Mouse (Mus musculus): ENCODE results near the gene Gm13272. TPM values are rescaled to one million over a fixed set of nuclear protein-coding genes. Genes with fewer than 3 reads are reported as not detected.

Gm13272 gene
- polyA plus RNA-seq, 1 experiment: not detected

Other genes with a start within 250 kb of the Gm13272 start
- gene Ifna15, start 221.6 kb upstream of the Gm13272 start, polyA plus RNA-seq (2012; rRNA removed): not detected in 2 replicates
- not detected in 2 replicates for gene Ifna14, start 208.1 kb upstream of the Gm13272 start, polyA plus RNA-seq (2012; rRNA removed)
- gene Ifna9, start 187.5 kb upstream of the Gm13272 start, polyA plus RNA-seq (2012; rRNA removed): not detected in 2 replicates
- not detected in 2 replicates for gene Ifna12, start 176.5 kb upstream of the Gm13272 start, polyA plus RNA-seq (2012; rRNA removed)
- not detected in 2 replicates for gene C87499, start 145.4 kb upstream of the Gm13272 start, polyA plus RNA-seq (2012; rRNA removed)
- gene Ifna13, start 135.4 kb upstream of the Gm13272 start, polyA plus RNA-seq (2012; rRNA removed): not detected in 2 replicates
- not detected in 2 replicates for gene Ifna16, start 102.9 kb upstream of the Gm13272 start, polyA plus RNA-seq (2012; rRNA removed)
- not detected in 2 replicates for gene Ifna2, start 95.9 kb upstream of the Gm13272 start, polyA plus RNA-seq (2012; rRNA removed)
- gene Ifnab, start 88.5 kb upstream of the Gm13272 start, polyA plus RNA-seq (2012; rRNA removed): 0.17 TPM in 1 of 2 replicates, not detected in the other
- 0.86 and 1.5 TPM in 2 replicates for gene Gm26566, start 58.0 kb upstream of the Gm13272 start, polyA plus RNA-seq (2012; rRNA removed)
- gene Klhl9, start 57.4 kb upstream of the Gm13272 start, polyA plus RNA-seq (2012; rRNA removed): 21.3 and 29.3 TPM in 2 replicates
- gene Gm13271, start 25.0 kb upstream of the Gm13272 start, polyA plus RNA-seq (2012; rRNA removed): not detected in 2 replicates
- gene Gm13283, start 19.7 kb upstream of the Gm13272 start, polyA plus RNA-seq (2012; rRNA removed): 0.07 and 0.08 TPM in 2 replicates
- gene Gm13290, start 6.0 kb upstream of the Gm13272 start, polyA plus RNA-seq (2012; rRNA removed): not detected in 2 replicates
- not detected in 2 replicates for gene Gm13289, start 2.9 kb upstream of the Gm13272 start, polyA plus RNA-seq (2012; rRNA removed)
- gene Ifnz, start 2.3 kb downstream of the Gm13272 start, polyA plus RNA-seq (2012; rRNA removed): 0.16 TPM in 1 of 2 replicates, not detected in the other
- gene Gm13276, start 5.9 kb downstream of the Gm13272 start, polyA plus RNA-seq (2012; rRNA removed): not detected in 2 replicates
- gene Gm13277, start 8.8 kb downstream of the Gm13272 start, polyA plus RNA-seq (2012; rRNA removed): not detected in 2 replicates
- not detected in 2 replicates for gene Gm13278, start 11.7 kb downstream of the Gm13272 start, polyA plus RNA-seq (2012; rRNA removed)
- not detected in 2 replicates for gene Gm13275, start 14.6 kb downstream of the Gm13272 start, polyA plus RNA-seq (2012; rRNA removed)
- gene Gm13279, start 17.5 kb downstream of the Gm13272 start, polyA plus RNA-seq (2012; rRNA removed): not detected in 2 replicates
- gene Gm13285, start 19.8 kb downstream of the Gm13272 start, polyA plus RNA-seq (2012; rRNA removed): not detected in 2 replicates
- not detected in 2 replicates for gene Gm13287, start 23.4 kb downstream of the Gm13272 start, polyA plus RNA-seq (2012; rRNA removed)
- gene Gm13288, start 25.7 kb downstream of the Gm13272 start, polyA plus RNA-seq (2012; rRNA removed): not detected in 2 replicates
- not detected in 2 replicates for gene Ifna7, start 36.4 kb downstream of the Gm13272 start, polyA plus RNA-seq (2012; rRNA removed)
- not detected in 2 replicates for gene Ifna11, start 40.1 kb downstream of the Gm13272 start, polyA plus RNA-seq (2012; rRNA removed)
- gene Ifna6, start 47.6 kb downstream of the Gm13272 start, polyA plus RNA-seq (2012; rRNA removed): not detected in 2 replicates
- not detected in 2 replicates for gene Ifna5, start 55.7 kb downstream of the Gm13272 start, polyA plus RNA-seq (2012; rRNA removed)
- not detected in 2 replicates for gene Ifna4, start 62.0 kb downstream of the Gm13272 start, polyA plus RNA-seq (2012; rRNA removed)
- gene Ifna1, start 70.2 kb downstream of the Gm13272 start, polyA plus RNA-seq (2012; rRNA removed): not detected in 2 replicates
- not detected in 2 replicates for gene Ifne, start 100.4 kb downstream of the Gm13272 start, polyA plus RNA-seq (2012; rRNA removed)

Data from thymus, adult 2 months (tissue).